Mouse (Mus musculus): Measurements from ENCODE around the gene D5Ertd577e.
"Not testable (repeated sequence)": the region's sequence is repeated elsewhere in the genome, so short reads cannot be mapped to it uniquely, and the experiment has no call there.

D5Ertd577e gene

DNA sequence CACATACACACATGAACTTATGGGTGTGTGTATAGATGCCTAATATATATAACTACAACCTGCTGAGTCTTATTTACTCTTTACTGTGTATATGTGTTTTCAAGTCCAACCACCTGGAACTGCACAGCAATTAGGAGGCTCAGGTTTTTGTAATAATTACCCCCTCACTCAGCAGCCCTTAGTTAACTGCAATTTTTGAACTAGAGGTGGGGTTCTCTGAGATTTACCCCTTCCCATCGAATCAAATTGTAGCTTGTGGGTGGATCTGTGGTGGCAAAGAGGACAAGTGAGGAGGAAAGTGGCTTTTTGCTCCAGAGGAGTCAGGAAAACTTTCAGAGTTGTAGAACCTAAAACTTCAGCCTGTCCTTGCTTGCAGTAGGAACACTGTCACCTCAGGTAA is at the start of gene D5Ertd577e:
Gene D5Ertd577e (plus strand): TSS at position 301 of the 400 bp plus-strand sequence.
- not testable (repeated sequence) for DNase-seq (ENCODE audit: extremely low spot score, low read depth, low spot score)

DNA sequence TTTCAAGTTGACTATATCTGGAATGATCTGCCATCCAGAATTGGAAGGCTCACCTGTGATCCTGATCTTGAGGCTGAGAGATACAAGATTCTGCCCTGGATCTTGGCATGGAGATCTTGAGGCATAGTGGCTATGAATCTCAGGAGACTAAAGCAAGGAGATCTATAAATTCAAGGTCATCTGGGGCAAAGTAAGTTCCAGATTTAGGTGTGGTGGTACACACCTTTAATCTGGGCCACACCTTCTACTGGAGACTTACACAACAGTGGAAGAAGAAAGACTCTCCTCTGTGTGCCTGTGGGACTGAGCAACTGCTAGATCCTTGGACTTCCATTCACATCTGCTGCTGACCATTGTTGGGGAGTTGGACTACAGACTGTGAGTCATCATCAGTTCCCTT is 53.9 kb downstream of the D5Ertd577e start, which contains the start of gene Gm3286:
Gene Gm3286 (plus strand): TSS at position 301 of the 400 bp plus-strand sequence.
- DNase-seq (ENCODE audit: extremely low spot score, low read depth, low spot score) = not testable (repeated sequence)

Data from hindlimb bud, embryonic 11.5 days (tissue).